Mouse (Mus musculus) lung, adult 2 months (tissue): ENCODE measurements around the gene Wnt2b.

Source experiments
- CTCF ChIP-seq: fragments of 200-500 bp; IDR thresholded peaks from 2 replicates; pipeline ENCODE4 v1.5.1; 2011; ENCODE audit warnings: mild to moderate bottlenecking, low read length, control low read depth; ENCODE audit not compliant: insufficient read depth
- POLR2A ChIP-seq: fragments of 200-500 bp; IDR thresholded peaks from 2 replicates; pipeline ENCODE4 v1.6.1; 2011; ENCODE audit warnings: low read depth, mild to moderate bottlenecking, control low read depth, low read length, borderline replicate concordance; ENCODE audit errors: extremely low read depth

- TF ChIP-seq POLR2A, result no peak
- TF ChIP-seq CTCF, result no peak
These were observed 7.2 kb downstream of the Wnt2b start for GRCm38 (mm10) chr3:104954551-104954950.
